In genomic region chr9:78385893-78386292, GRCm38 (mm10) we compare ENCODE assay signal across 10 mouse cellular contexts. TPM values are rescaled to one million over a fixed set of nuclear protein-coding genes. Genes with fewer than 3 reads are reported as not detected.
DNase-seq lines count a peak whose midpoint lies in the region; ATAC-seq and TF ChIP-seq lines count a peak whose summit lies in the region.
"Had no signal": no experiment of that assay in that cellular context is flagged by ENCODE, and none has a peak within 500 bp of the region (broad histone marks: within the 10 kb centered on the region; RNA-seq: fewer than 3 reads in every experiment).

No protein-coding gene starts in this region.

- peak; percentile 76 for TF ChIP-seq CTCF in intestine, postnatal 0 days (IDR thresholded peaks at IDR 0.05; ENCODE audit: low read depth)

- no peaks in the 10 kb centered on the region for H3K9me3 ChIP-seq in intestine, postnatal 0 days (ENCODE audit: control insufficient read depth)
- no peaks in the 10 kb centered on the region for H3K9me3 ChIP-seq in intestine, embryonic 16.5 days (ENCODE audit: control insufficient read depth, low read length)
- H3K9me3 ChIP-seq in ES-E14 (ENCODE audit: control insufficient read depth, insufficient read depth, low read depth, low read length), result no peaks in the 10 kb centered on the region
- H3K9me3 ChIP-seq: embryonic facial prominence, embryonic 15.5 days; heart, embryonic 10.5 days had no signal

- WGBS in intestine, postnatal 0 days, result 45% methylated on average over 3 of the region's 3 CpGs
- WGBS in intestine, embryonic 16.5 days, result 53% methylated on average over 3 of the region's 3 CpGs

- in situ Hi-C loops in ES-E14 (cut with MboI; ENCODE audit: low sequenced_read_pairs in 2 of 2, unreplicated experiment in 2 of 2), result no loop called here

- no peak overlapping the region for H3K9ac ChIP-seq in intestine, postnatal 0 days (ENCODE audit: low read depth, low read length)
- no peak overlapping the region for H3K9ac ChIP-seq in intestine, embryonic 16.5 days (ENCODE audit: low read depth, low read length)
- H3K9ac ChIP-seq in ES-E14 (ENCODE audit: insufficient read depth, low read depth, low read length, poor library complexity, severe bottlenecking), result no peak overlapping the region
- H3K9ac ChIP-seq: embryonic facial prominence, embryonic 15.5 days had no signal

- H3K27ac ChIP-seq in intestine, postnatal 0 days (ENCODE audit: low read depth, low read length), result no peak overlapping the region
- H3K27ac ChIP-seq in intestine, embryonic 16.5 days (ENCODE audit: low read length), result no peak overlapping the region
- H3K27ac ChIP-seq in ES-E14 (ENCODE audit: insufficient read depth, low read depth, low read length, poor library complexity, severe bottlenecking), result no peak overlapping the region
- H3K27ac ChIP-seq: embryonic facial prominence, embryonic 15.5 days; heart, embryonic 10.5 days had no signal

- H3K4me3 ChIP-seq in intestine, postnatal 0 days (ENCODE audit: low read depth, low read length), result no peak overlapping the region
- H3K4me3 ChIP-seq in intestine, embryonic 16.5 days (ENCODE audit: low read length), result no peak overlapping the region
- H3K4me3 ChIP-seq in ES-E14 (ENCODE audit: insufficient read depth in 1 of 2, low read depth in 1 of 2, low read length in 2 of 2, poor library complexity in 1 of 2, severe bottlenecking in 1 of 2), result no peak overlapping the region
- H3K4me3 ChIP-seq: embryonic facial prominence, embryonic 15.5 days; heart, embryonic 10.5 days had no signal

- DNase-seq in 3T3-L1 (ENCODE audit: low read depth, low spot score) (peak; percentile 57), ES-E14 (ENCODE audit: low read depth, low spot score) (peak; percentile 56)
- DNase-seq in forelimb bud, embryonic 11.5 days (ENCODE audit: low read depth, low spot score), result peak; percentile 26
- no peak for DNase-seq in ovary, postnatal 10 days (ENCODE audit: low spot score)
- DNase-seq in B cell, adult 2 months, result no peak
- DNase-seq in urinary bladder, postnatal 10 days (ENCODE audit: low spot score), result no peak

- no peak overlapping the region for H3K4me2 ChIP-seq in intestine, postnatal 0 days (replicated peaks; ENCODE audit: low read depth)
- H3K4me2 ChIP-seq in intestine, embryonic 16.5 days (ENCODE audit: low read depth, low read length), result no peak overlapping the region
- H3K4me2 ChIP-seq: embryonic facial prominence, embryonic 15.5 days had no signal

- ATAC-seq in intestine, postnatal 0 days, result no peak
- no peak for ATAC-seq in intestine, embryonic 16.5 days

- H3K36me3 ChIP-seq in intestine, postnatal 0 days (ENCODE audit: control insufficient read depth, insufficient read depth), result no peaks in the 10 kb centered on the region
- no peaks in the 10 kb centered on the region for H3K36me3 ChIP-seq in intestine, embryonic 16.5 days (ENCODE audit: control insufficient read depth, insufficient read depth, low read length)
- no peaks in the 10 kb centered on the region for H3K36me3 ChIP-seq in ES-E14 (ENCODE audit: control insufficient read depth, insufficient read depth, low read length, poor library complexity, severe bottlenecking)
- H3K36me3 ChIP-seq: embryonic facial prominence, embryonic 15.5 days; heart, embryonic 10.5 days had no signal

- no peaks in the 10 kb centered on the region for H3K4me1 ChIP-seq in intestine, postnatal 0 days (replicated peaks; ENCODE audit: control insufficient read depth, insufficient read depth, low read length)
- H3K4me1 ChIP-seq in intestine, embryonic 16.5 days (ENCODE audit: control insufficient read depth, insufficient read depth, low read length), result no peaks in the 10 kb centered on the region
- H3K4me1 ChIP-seq in ES-E14 (ENCODE audit: control insufficient read depth in 2 of 2, insufficient read depth in 2 of 2, low read length in 2 of 2, poor library complexity in 1 of 2), result peaks cover 0 to 2% of the 10 kb centered on the region in 2 experiments; a peak in 1 of 4 replicates
- H3K4me1 ChIP-seq: embryonic facial prominence, embryonic 15.5 days; heart, embryonic 10.5 days had no signal

- no peaks in the 10 kb centered on the region for H3K27me3 ChIP-seq in intestine, postnatal 0 days (replicated peaks; ENCODE audit: control insufficient read depth, insufficient read depth, low read length)
- no peaks in the 10 kb centered on the region for H3K27me3 ChIP-seq in intestine, embryonic 16.5 days (replicated peaks; ENCODE audit: control insufficient read depth, insufficient read depth, low read length)
- H3K27me3 ChIP-seq: embryonic facial prominence, embryonic 15.5 days had no signal

TF ChIP-seq in ES-E14, 5 proteins besides CTCF, POLR2A, EP300 and RAD21:
- TF ChIP-seq ZC3H11A (IDR thresholded peaks at IDR 0.05; ENCODE audit: borderline replicate concordance, low read depth, low read length) (peak; percentile 96), ZNF384 (IDR thresholded peaks at IDR 0.05; ENCODE audit: low read depth, low read length) (no peak), CHD2 (IDR thresholded peaks at IDR 0.05; ENCODE audit: low read depth, low read length) (no peak)

RNA-seq across cellular contexts. Expression of gene Ooep, which starts 7.4 kb away (rescaled TPM):
- 0.47 and 0.51 TPM in 2 replicates for polyA plus RNA-seq in intestine, postnatal 0 days (2015; fragmentation: Nextera tagmentation; extraction: Ambion mirVana)
- polyA plus RNA-seq in intestine, embryonic 16.5 days (2015; fragmentation: Nextera tagmentation; extraction: Ambion mirVana), result 0.26 and 0.39 TPM in 2 replicates
- total RNA-seq in ES-E14 (2012; rRNA removed), result 31.2 and 35.3 TPM in 2 replicates

RNA-seq across cellular contexts. Expression of gene Ddx43, which starts 9.7 kb away (rescaled TPM):
- polyA plus RNA-seq in intestine, postnatal 0 days (2015; fragmentation: Nextera tagmentation; extraction: Ambion mirVana), result 0.05 and 0.10 TPM in 2 replicates
- 0.13 and 0.28 TPM in 2 replicates for polyA plus RNA-seq in intestine, embryonic 16.5 days (2015; fragmentation: Nextera tagmentation; extraction: Ambion mirVana)
- 4.3 and 5.0 TPM in 2 replicates for total RNA-seq in ES-E14 (2012; rRNA removed)

RNA-seq across cellular contexts. Expression of gene Dppa5a, which starts 17.9 kb away (rescaled TPM):
- polyA plus RNA-seq in intestine, postnatal 0 days (2015; fragmentation: Nextera tagmentation; extraction: Ambion mirVana), result not detected in 2 replicates
- polyA plus RNA-seq in intestine, embryonic 16.5 days (2015; fragmentation: Nextera tagmentation; extraction: Ambion mirVana), result not detected in 2 replicates
- 2,580 and 3,190 TPM in 2 replicates for total RNA-seq in ES-E14 (2012; rRNA removed)
- polyA plus RNA-seq: heart, embryonic 10.5 days had no signal

RNA-seq across cellular contexts. Expression of gene Gsta2, which starts 30.3 kb away (rescaled TPM):
- 94.5 and 130 TPM in 2 replicates for polyA plus RNA-seq in intestine, postnatal 0 days (2015; fragmentation: Nextera tagmentation; extraction: Ambion mirVana)
- 77.3 and 89.5 TPM in 2 replicates for polyA plus RNA-seq in intestine, embryonic 16.5 days (2015; fragmentation: Nextera tagmentation; extraction: Ambion mirVana)
- not detected in 2 replicates for total RNA-seq in ES-E14 (2012; rRNA removed)
- polyA plus RNA-seq: heart, embryonic 10.5 days had no signal

RNA-seq across cellular contexts. Expression of gene Cgas, which starts 57.1 kb away (rescaled TPM):
- polyA plus RNA-seq in intestine, postnatal 0 days (2015; fragmentation: Nextera tagmentation; extraction: Ambion mirVana), result 0.96 and 1.1 TPM in 2 replicates
- polyA plus RNA-seq in intestine, embryonic 16.5 days (2015; fragmentation: Nextera tagmentation; extraction: Ambion mirVana), result 1.6 and 1.9 TPM in 2 replicates
- total RNA-seq in ES-E14 (2012; rRNA removed), result 0.90 and 1.7 TPM in 2 replicates

Comparison
In these comparisons a context has a peak if more than half of its experiments do, and no peak if none do; other contexts are left out.
1. DNase-seq: peak in 3T3-L1 (single experiment), ES-E14 (single experiment) and forelimb bud, embryonic 11.5 days (single experiment); none in ovary, postnatal 10 days (single experiment), B cell, adult 2 months (0 of 2) and urinary bladder, postnatal 10 days (single experiment).